Mouse (Mus musculus): ENCODE data around the gene Olfr1224-ps1.
"Not testable (repeated sequence)": the region's sequence is repeated elsewhere in the genome, so short reads cannot be mapped to it uniquely, and the experiment has no call there.

Olfr1224-ps1 gene

DNA sequence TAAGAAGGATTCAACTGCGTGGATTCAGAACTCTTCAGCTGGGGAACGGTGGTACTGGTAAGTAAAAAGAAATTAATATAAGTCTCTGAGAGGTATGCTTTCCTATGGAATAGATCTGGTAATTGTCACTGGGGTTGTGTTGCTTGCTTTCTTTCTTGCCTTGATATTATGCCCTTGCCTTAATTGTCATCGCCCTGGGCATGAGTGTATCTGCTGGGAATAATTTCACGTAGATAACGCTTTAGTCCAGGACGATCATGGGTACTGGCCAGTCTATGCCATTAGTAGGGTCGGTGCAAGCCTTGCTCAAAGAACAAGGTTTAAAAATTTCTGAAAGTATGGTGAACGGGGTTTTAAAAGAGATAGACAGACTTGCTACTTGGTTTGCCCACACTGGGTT lies at the start of gene Olfr1224-ps1:
Olfr1224-ps1 (minus strand) TSS at position 101 of the 400 bp plus-strand sequence.
- not testable (repeated sequence) for DNase-seq

GRCm38 (mm10) chr2:89199948-89200347 lies 36.1 kb upstream of the Olfr1224-ps1 start, which contains the start of gene Olfr1226:
Gene Olfr1226 (minus strand): TSS chr2:89200048.
- DNase-seq = no peak

DNA sequence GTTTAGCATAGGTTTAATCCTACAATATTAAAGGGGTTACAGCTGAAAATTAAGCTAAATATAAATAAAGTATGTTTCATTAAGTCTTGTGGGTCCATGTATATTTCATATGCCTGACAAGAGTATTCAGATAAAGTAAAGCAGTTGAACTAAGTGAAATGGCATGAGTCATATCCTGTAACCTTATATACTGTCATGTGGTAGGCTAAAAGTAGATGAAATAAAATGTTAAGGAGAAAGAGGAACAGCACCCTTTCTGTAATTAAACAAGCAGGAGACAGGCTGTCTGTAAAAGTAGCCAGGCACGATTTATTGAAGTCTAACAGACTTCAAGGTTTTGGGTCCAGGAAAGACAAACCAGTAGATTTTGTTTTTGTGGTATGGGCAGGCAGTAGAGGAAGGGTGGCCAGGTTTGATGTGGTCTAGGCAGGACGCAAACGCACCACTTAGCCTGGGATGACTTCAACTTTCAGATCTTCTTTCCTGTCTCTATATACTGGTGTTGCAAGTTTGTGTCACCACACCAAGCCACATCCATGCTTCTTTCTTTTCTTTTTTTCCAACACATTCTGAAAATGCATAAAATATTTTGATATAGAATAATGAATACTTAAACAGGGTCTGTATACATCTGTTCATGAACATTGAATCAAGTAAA lies 32.6 kb upstream of the Olfr1224-ps1 start:
- DNase-seq = no peak

- no peak for DNase-seq
Observed at GRCm38 (mm10) chr2:89174569-89174968, 10.7 kb upstream of the Olfr1224-ps1 start, which contains the start of gene Olfr1225. Gene Olfr1225 (minus strand): TSS chr2:89174669.

DNA sequence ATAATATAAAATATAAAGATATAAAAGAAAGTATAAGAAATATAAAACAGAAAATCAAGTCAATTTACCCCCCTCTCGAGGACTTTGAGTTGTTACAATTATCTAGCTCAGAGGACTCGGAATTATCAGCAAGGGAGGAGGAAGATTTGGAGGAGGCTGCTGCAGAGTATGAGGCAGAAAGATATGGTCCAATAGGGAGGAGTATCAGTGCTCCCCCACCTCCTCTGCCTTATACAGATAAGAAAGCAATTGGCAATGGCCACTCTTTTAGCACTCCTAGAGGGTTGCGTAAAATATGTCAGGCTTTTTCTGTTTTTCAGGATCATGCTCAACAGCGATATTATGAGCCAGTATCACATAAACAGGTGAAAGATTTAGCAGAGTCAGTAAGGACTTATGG lies 820 bp upstream of the Olfr1224-ps1 start:
- not testable (repeated sequence) for DNase-seq

GRCm38 (mm10) chr2:89151460-89151859 lies 12.4 kb downstream of the Olfr1224-ps1 start, which contains the start of gene Olfr1223:
Gene Olfr1223 (minus strand): TSS chr2:89151560.
- DNase-seq = no peak

DNA sequence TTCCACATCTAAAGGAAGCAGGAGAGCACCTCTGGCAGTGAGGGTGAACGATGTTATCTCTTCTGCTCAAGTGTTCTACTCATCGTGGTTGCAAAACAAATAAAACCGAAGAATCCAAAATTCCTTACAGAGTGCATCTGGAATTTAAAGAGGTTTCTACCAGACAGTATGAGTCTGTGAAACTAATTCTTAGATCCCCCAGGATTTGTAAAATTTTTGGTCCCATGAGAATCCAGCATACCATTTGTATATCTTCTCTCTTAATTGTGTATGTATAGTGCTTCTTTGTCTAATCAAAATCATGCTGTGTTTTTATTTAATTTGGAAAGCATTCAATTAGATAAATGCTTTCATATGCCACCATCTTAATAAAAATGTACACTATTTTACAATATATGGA lies 30.9 kb downstream of the Olfr1224-ps1 start, which contains the start of gene Olfr1222:
Olfr1222 (minus strand) TSS at position 101 of the 400 bp plus-strand sequence.
- no peak for DNase-seq

- no peak for DNase-seq
Observed at GRCm38 (mm10) chr2:89117183-89117582, 46.7 kb downstream of the Olfr1224-ps1 start, which contains the start of gene Olfr1221. Gene Olfr1221 (minus strand): TSS chr2:89117283.

- DNase-seq = no peak
Observed at GRCm38 (mm10) chr2:89106735-89107134, 57.2 kb downstream of the Olfr1224-ps1 start, which contains the start of gene Olfr1220. Gene Olfr1220 (minus strand): TSS chr2:89106835.

GRCm38 (mm10) chr2:89105651-89106050 lies 58.2 kb downstream of the Olfr1224-ps1 start:
- no peak for DNase-seq
